ENCODE assay signal across 19 mouse cellular contexts in genomic region chr5:139811677-139812397, GRCm38 (mm10). TPM values are rescaled to one million over a fixed set of nuclear protein-coding genes. Genes with fewer than 3 reads are reported as not detected.
DNase-seq lines count a peak whose midpoint lies in the region; ATAC-seq lines count a peak whose summit lies in the region.
"Had no signal": no experiment of that assay in that cellular context is flagged by ENCODE, and none has a peak within 500 bp of the region (broad histone marks: within the 10 kb centered on the region; RNA-seq: fewer than 3 reads in every experiment).

No protein-coding gene starts in this region.

- peak; percentile 69 for ATAC-seq in liver, embryonic 11.5 days (replicated peaks; ENCODE audit: low FRiP score)
- peak; percentile 40 for ATAC-seq in erythroid progenitor cell, adult 5-6 weeks (replicated peaks; ENCODE audit: low FRiP score, poor library complexity, severe bottlenecking)
- ATAC-seq: activated CD4-positive, CD25-positive, alpha-beta regulatory T cell, adult 4 months; forebrain, embryonic 14.5 days had no signal

- peak overlapping the region; percentile 62; the same call in 1 of the 2 replicates for H3K27ac ChIP-seq in heart, embryonic 10.5 days
- no peak overlapping the region for H3K27ac ChIP-seq in liver, embryonic 11.5 days (ENCODE audit: low read depth, low read length)
- H3K27ac ChIP-seq: gastrocnemius, adult 2 months; hindbrain, embryonic 14.5 days; layer of hippocampus, adult 2 months had no signal

- 73% methylated on average over 15 of the region's 15 CpGs for WGBS in heart, embryonic 10.5 days
- WGBS in liver, embryonic 11.5 days: 69% methylated on average over 15 of the region's 15 CpGs

- peak overlapping the region; percentile 46; the same call in 1 of the 2 replicates for H3K9ac ChIP-seq in liver, embryonic 11.5 days (ENCODE audit: low read depth, low read length)
- H3K9ac ChIP-seq: hindbrain, embryonic 14.5 days had no signal

- H3K4me3 ChIP-seq in heart, embryonic 10.5 days: 0 out of 2 replicates have a peak overlapping the region, but pooled peaks have one; percentile 3
- H3K4me3 ChIP-seq in liver, embryonic 11.5 days (ENCODE audit: low read depth, low read length): no peak overlapping the region
- H3K4me3 ChIP-seq: gastrocnemius, adult 2 months; layer of hippocampus, adult 2 months had no signal

- intact Hi-C loops in heart, postnatal 36 days (cut with DNase I): no loop called here

- peak; percentile 86 for DNase-seq in heart, embryonic 10.5 days (ENCODE audit: low spot score)
- no peak for DNase-seq in heart, postnatal 36 days
- DNase-seq in liver, embryonic 11.5 days (ENCODE audit: low spot score): no peak
- DNase-seq in liver: no peak
- DNase-seq in lung, postnatal 36 days: peak; percentile 71
- DNase-seq in gastrocnemius, postnatal 25 days: no peak
- no peak for DNase-seq in urinary bladder, postnatal 4 days (ENCODE audit: low spot score in 2 of 2)
- DNase-seq: cerebellum, adult 8-10 months; gastrocnemius, adult 2 months; thymus, postnatal 4 days had no signal

- H3K9me3 ChIP-seq in heart, embryonic 10.5 days: no peaks in the 10 kb centered on the region
- H3K9me3 ChIP-seq in liver, embryonic 11.5 days (ENCODE audit: control insufficient read depth, low read length): no peaks in the 10 kb centered on the region

- H3K4me2 ChIP-seq in liver, embryonic 11.5 days: peak overlapping the region; percentile 47
- H3K4me2 ChIP-seq: hindbrain, embryonic 14.5 days had no signal

- H3K36me3 ChIP-seq in heart, embryonic 10.5 days: no peaks in the 10 kb centered on the region
- no peaks in the 10 kb centered on the region for H3K36me3 ChIP-seq in liver, embryonic 11.5 days (ENCODE audit: control insufficient read depth, insufficient read depth, low read length)

- H3K4me1 ChIP-seq in heart, embryonic 10.5 days: peaks cover 34% of the 10 kb centered on the region
- peaks cover 35% of the 10 kb centered on the region for H3K4me1 ChIP-seq in liver, embryonic 11.5 days (replicated peaks; ENCODE audit: control insufficient read depth, insufficient read depth, low read length)

- peaks cover 36% of the 10 kb centered on the region for H3K27me3 ChIP-seq in heart, embryonic 10.5 days (ENCODE audit: insufficient read depth, poor library complexity, severe bottlenecking)
- H3K27me3 ChIP-seq in liver, embryonic 11.5 days (replicated peaks; ENCODE audit: control insufficient read depth, insufficient read depth, low read length): peaks cover 12% of the 10 kb centered on the region

RNA-seq across cellular contexts. Expression of gene Tmem184a, which starts 7.9 kb away (rescaled TPM):
- 2.8 and 3.6 TPM in 2 replicates for polyA plus RNA-seq in heart, embryonic 10.5 days (2016; fragmentation: Nextera tagmentation; extraction: Ambion mirVana)
- not detected for total RNA-seq in heart, postnatal 36 days (2021)
- 2.3 and 2.7 TPM in 2 replicates for polyA plus RNA-seq in liver, embryonic 11.5 days (2014; fragmentation: Nextera tagmentation; extraction: Ambion mirVana)
- total RNA-seq in erythroid progenitor cell, adult 5-6 weeks (2015; ENCODE audit: low replicate concordance): not detected in 2 replicates
- total RNA-seq in erythroid progenitor cell, adult 5-6 weeks (2017; ENCODE audit: low replicate concordance): 0.13 TPM in 1 of 2 replicates, not detected in the other
- under 1 TPM; 0.80 to 0.87 TPM for total RNA-seq in gastrocnemius, postnatal 25 days (2021)
- polyA plus RNA-seq: forebrain, embryonic 14.5 days; hindbrain, embryonic 14.5 days had no signal

RNA-seq across cellular contexts. Expression of gene Gm26938, which starts 14.4 kb away (rescaled TPM):
- not detected in 2 replicates for polyA plus RNA-seq in heart, embryonic 10.5 days (2016; fragmentation: Nextera tagmentation; extraction: Ambion mirVana)
- total RNA-seq in heart, postnatal 36 days (2021): not detected
- not detected in 2 replicates for polyA plus RNA-seq in liver, embryonic 11.5 days (2014; fragmentation: Nextera tagmentation; extraction: Ambion mirVana)
- not detected in 2 replicates for total RNA-seq in erythroid progenitor cell, adult 5-6 weeks (2015; ENCODE audit: low replicate concordance)
- not detected in 2 replicates for total RNA-seq in erythroid progenitor cell, adult 5-6 weeks (2017; ENCODE audit: low replicate concordance)
- not detected for total RNA-seq in gastrocnemius, postnatal 25 days (2021)
- total RNA-seq: ES-E14; gastrocnemius, adult 2 months; layer of hippocampus, adult 2 months; left cerebral cortex, postnatal 36 days had no signal
- polyA plus RNA-seq: activated CD4-positive, CD25-positive, alpha-beta regulatory T cell, adult 4 months; brain, embryonic 14.5 days; forebrain, embryonic 14.5 days; spleen, adult 2 months had no signal

RNA-seq across cellular contexts. Expression of gene Psmg3, which starts 14.8 kb away (rescaled TPM):
- polyA plus RNA-seq in heart, embryonic 10.5 days (2016; fragmentation: Nextera tagmentation; extraction: Ambion mirVana): 57.0 and 76.5 TPM in 2 replicates
- 10 to 100 TPM in 1 of 2 experiments, 1 to 10 TPM in 1; 9.5 to 11.8 TPM for total RNA-seq in heart, postnatal 36 days (2021)
- polyA plus RNA-seq in liver, embryonic 11.5 days (2014; fragmentation: Nextera tagmentation; extraction: Ambion mirVana): 112 and 124 TPM in 2 replicates
- 3.2 and 25.2 TPM in 2 replicates for total RNA-seq in erythroid progenitor cell, adult 5-6 weeks (2015; ENCODE audit: low replicate concordance)
- total RNA-seq in erythroid progenitor cell, adult 5-6 weeks (2017; ENCODE audit: low replicate concordance): 5.3 and 15.7 TPM in 2 replicates
- 1 to 10 TPM; 7.4 to 9.2 TPM for total RNA-seq in gastrocnemius, postnatal 25 days (2021)

RNA-seq across cellular contexts. Expression of gene Mafk, which starts 20.5 kb away (rescaled TPM):
- polyA plus RNA-seq in heart, embryonic 10.5 days (2016; fragmentation: Nextera tagmentation; extraction: Ambion mirVana): 20.7 and 25.1 TPM in 2 replicates
- 10 to 100 TPM; 36.9 to 37.7 TPM for total RNA-seq in heart, postnatal 36 days (2021)
- 30.4 and 35.1 TPM in 2 replicates for polyA plus RNA-seq in liver, embryonic 11.5 days (2014; fragmentation: Nextera tagmentation; extraction: Ambion mirVana)
- 36.5 and 36.8 TPM in 2 replicates for total RNA-seq in erythroid progenitor cell, adult 5-6 weeks (2015; ENCODE audit: low replicate concordance)
- total RNA-seq in erythroid progenitor cell, adult 5-6 weeks (2017; ENCODE audit: low replicate concordance): 45.3 and 55.7 TPM in 2 replicates
- 10 to 100 TPM; 12.9 to 17.5 TPM for total RNA-seq in gastrocnemius, postnatal 25 days (2021)

RNA-seq across cellular contexts. Expression of gene Ints1, which starts 36.4 kb away (rescaled TPM):
- polyA plus RNA-seq in heart, embryonic 10.5 days (2016; fragmentation: Nextera tagmentation; extraction: Ambion mirVana): 30.3 and 31.3 TPM in 2 replicates
- total RNA-seq in heart, postnatal 36 days (2021): 10 to 100 TPM; 40.4 to 42.7 TPM
- 34.9 TPM in 2 replicates for polyA plus RNA-seq in liver, embryonic 11.5 days (2014; fragmentation: Nextera tagmentation; extraction: Ambion mirVana)
- 46.5 and 59.1 TPM in 2 replicates for total RNA-seq in erythroid progenitor cell, adult 5-6 weeks (2015; ENCODE audit: low replicate concordance)
- total RNA-seq in erythroid progenitor cell, adult 5-6 weeks (2017; ENCODE audit: low replicate concordance): 31.3 and 72.7 TPM in 2 replicates
- total RNA-seq in gastrocnemius, postnatal 25 days (2021): 10 to 100 TPM; 25.6 to 32.1 TPM

Comparison
In these comparisons a context has a peak if more than half of its experiments do, and no peak if none do; other contexts are left out.
1. DNase-seq: peak in heart, embryonic 10.5 days (single experiment) and lung, postnatal 36 days (single experiment); none in heart, postnatal 36 days (0 of 2), liver, embryonic 11.5 days (single experiment), liver (single experiment), gastrocnemius, postnatal 25 days (single experiment) and urinary bladder, postnatal 4 days (0 of 2).